Mouse (Mus musculus): ENCODE results near the gene Olfr10.
A peak's percentile ranks its signal among the peaks of the same experiment; 100 is the strongest.
"Not testable (repeated sequence)": the region's sequence is repeated elsewhere in the genome, so short reads cannot be mapped to it uniquely, and the experiment has no call there.

Gene Olfr10

GRCm38 (mm10) chr11:49304441-49304840, at the start of gene Olfr10:
TSS of gene Olfr10 (plus strand) at chr11:49304741.
- DNase-seq: no peak

GRCm38 (mm10) chr11:49259296-49259695, 45.2 kb upstream of the Olfr10 start:
- no peak for DNase-seq

- DNase-seq: no peak
Observed at GRCm38 (mm10) chr11:49259829-49260228, 44.7 kb upstream of the Olfr10 start.

- peak; percentile 53 to 70 for DNase-seq
Observed at GRCm38 (mm10) chr11:49260598-49261312, 43.8 kb upstream of the Olfr10 start.

- no peak for DNase-seq
Observed at GRCm38 (mm10) chr11:49261313-49261855, 43.2 kb upstream of the Olfr10 start.

GRCm38 (mm10) chr11:49262286-49262685, 42.3 kb upstream of the Olfr10 start:
- DNase-seq: no peak

GRCm38 (mm10) chr11:49263149-49263548, 41.4 kb upstream of the Olfr10 start:
- no peak for DNase-seq

- no peak for DNase-seq
Observed at GRCm38 (mm10) chr11:49264081-49264480, 40.5 kb upstream of the Olfr10 start.

- no peak for DNase-seq
Observed at GRCm38 (mm10) chr11:49264622-49265021, 39.9 kb upstream of the Olfr10 start.

- no peak for DNase-seq
Observed at GRCm38 (mm10) chr11:49265101-49265500, 39.4 kb upstream of the Olfr10 start.

GRCm38 (mm10) chr11:49266671-49267070, 37.9 kb upstream of the Olfr10 start:
- DNase-seq: peak in 1 of 2 experiments; percentile 30

- no peak for DNase-seq
Observed at GRCm38 (mm10) chr11:49267316-49267715, 37.2 kb upstream of the Olfr10 start.

- DNase-seq: no peak
Observed at GRCm38 (mm10) chr11:49267970-49268579, 36.5 kb upstream of the Olfr10 start.

- DNase-seq: no peak
Observed at GRCm38 (mm10) chr11:49269761-49270160, 34.8 kb upstream of the Olfr10 start.

GRCm38 (mm10) chr11:49270368-49270767, 34.2 kb upstream of the Olfr10 start:
- DNase-seq: no peak

GRCm38 (mm10) chr11:49271334-49271733, 33.2 kb upstream of the Olfr10 start:
- DNase-seq: peak; percentile 38 to 54

- DNase-seq: no peak
Observed at GRCm38 (mm10) chr11:49273834-49274519, 30.6 kb upstream of the Olfr10 start.

- DNase-seq: no peak
Observed at GRCm38 (mm10) chr11:49278222-49278621, 26.3 kb upstream of the Olfr10 start, which contains the start of gene Olfr1393. TSS of gene Olfr1393 (plus strand) at chr11:49278304.

- not testable (repeated sequence) for DNase-seq
Observed at GRCm38 (mm10) chr11:49284982-49285381, 19.6 kb upstream of the Olfr10 start, which contains the start of gene Olfr1392. TSS of gene Olfr1392 (plus strand) at chr11:49285282.

GRCm38 (mm10) chr11:49287251-49287650, 17.3 kb upstream of the Olfr10 start:
- DNase-seq: no peak

GRCm38 (mm10) chr11:49292777-49293176, 11.8 kb upstream of the Olfr10 start:
- DNase-seq: no peak

- DNase-seq: not testable (repeated sequence)
Observed at GRCm38 (mm10) chr11:49308547-49308946, 4.0 kb downstream of the Olfr10 start.

GRCm38 (mm10) chr11:49322442-49322841, 17.9 kb downstream of the Olfr10 start, which contains the start of gene Olfr1391:
TSS of gene Olfr1391 (plus strand) at chr11:49322742.
- DNase-seq: no peak

All from kidney, postnatal 4 days (tissue).